Mouse (Mus musculus): Measurements from ENCODE around the gene Srsf6.

DNA sequence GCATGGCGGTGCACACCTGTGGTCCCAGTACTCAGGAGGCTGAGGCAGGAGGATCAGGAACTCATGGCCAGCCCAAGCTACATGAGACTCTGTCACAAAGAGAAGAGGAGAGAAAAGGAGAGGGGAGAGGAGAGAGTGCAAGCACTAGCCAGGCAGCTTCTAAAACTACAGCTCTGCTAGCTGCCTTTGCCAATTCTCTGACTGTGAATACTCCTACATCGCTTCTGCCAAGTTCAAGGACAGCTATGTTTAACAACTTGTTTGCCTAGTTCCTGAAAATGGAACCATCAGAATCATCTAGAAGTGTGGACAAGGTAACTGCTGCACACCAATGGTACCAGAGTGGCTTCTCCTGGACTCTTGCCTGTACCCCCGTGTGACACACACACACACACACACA lies 17.3 kb upstream of the Srsf6 start:
- TF ChIP-seq CTCF (IDR thresholded peaks at IDR 0.05) (no peak), EP300 (IDR thresholded peaks at IDR 0.05) (no peak)

Measured in lung, postnatal 0 days (tissue).